Mouse (Mus musculus): ENCODE results near the gene Olfr78. TPM values are rescaled to one million over a fixed set of nuclear protein-coding genes. Genes with fewer than 3 reads are reported as not detected.

Olfr78 gene
- total RNA-seq (2023), result not detected

GRCm38 (mm10) chr7:102759266-102759665, at the start of gene Olfr78, which contains the start of gene Olfr560:
Gene Olfr78, minus strand, starts transcription at chr7:102759471.
Gene Olfr560, minus strand, starts transcription at chr7:102759366.

DNA sequence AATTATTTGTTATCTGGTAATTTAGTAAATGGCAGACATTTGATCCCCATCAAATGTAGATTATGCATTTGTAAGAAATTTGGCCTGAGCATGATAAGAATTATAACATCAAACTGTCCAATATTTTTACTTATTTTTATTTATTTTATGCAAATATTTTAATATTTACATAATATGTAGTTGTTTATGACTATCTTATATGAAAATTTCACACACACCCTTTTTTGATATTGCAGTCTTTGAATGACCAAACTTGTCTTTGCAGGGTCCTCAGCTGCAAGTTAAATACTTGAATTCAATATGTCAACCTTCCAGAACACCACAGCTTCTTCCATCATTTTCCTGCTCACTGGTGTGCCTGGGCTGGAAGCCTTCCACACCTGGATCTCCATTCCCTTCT, 43.9 kb upstream of the Olfr78 start, which contains the start of gene Olfr564:
Gene Olfr564 (plus strand): TSS at position 301 of the 400 bp plus-strand sequence.

GRCm38 (mm10) chr7:102770921-102771320, 11.7 kb upstream of the Olfr78 start, which contains the start of gene Olfr561:
Gene Olfr561, plus strand, starts transcription at chr7:102771221.

GRCm38 (mm10) chr7:102727391-102727790, 31.9 kb downstream of the Olfr78 start, which contains the start of gene Olfr559:
Gene Olfr559, minus strand, starts transcription at chr7:102727491.

GRCm38 (mm10) chr7:102718970-102719369, 40.3 kb downstream of the Olfr78 start, which contains the start of gene Olfr33:
Gene Olfr33, minus strand, starts transcription at chr7:102719070.

DNA sequence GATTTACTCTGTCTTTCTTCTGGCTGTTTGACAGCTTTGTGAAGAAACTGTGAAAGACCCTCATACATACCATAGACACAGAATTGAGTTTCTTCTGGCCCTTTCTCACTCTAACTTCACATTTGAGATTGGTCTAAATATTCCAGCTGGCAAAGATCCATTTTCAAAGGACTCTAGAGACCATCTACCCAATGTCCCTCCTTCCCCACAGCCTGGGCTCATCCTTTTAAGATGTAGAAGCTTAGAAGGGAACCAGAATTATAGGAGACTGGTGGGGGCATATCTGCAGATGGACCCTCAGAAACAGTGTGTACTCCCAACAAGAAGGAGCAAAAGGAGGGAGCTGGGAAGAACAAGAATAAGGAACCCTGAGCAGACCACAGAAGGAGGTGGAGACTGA, 57.4 kb downstream of the Olfr78 start, which contains the start of gene Olfr558:
Gene Olfr558 (plus strand): TSS at position 301 of the 400 bp plus-strand sequence.

DNA sequence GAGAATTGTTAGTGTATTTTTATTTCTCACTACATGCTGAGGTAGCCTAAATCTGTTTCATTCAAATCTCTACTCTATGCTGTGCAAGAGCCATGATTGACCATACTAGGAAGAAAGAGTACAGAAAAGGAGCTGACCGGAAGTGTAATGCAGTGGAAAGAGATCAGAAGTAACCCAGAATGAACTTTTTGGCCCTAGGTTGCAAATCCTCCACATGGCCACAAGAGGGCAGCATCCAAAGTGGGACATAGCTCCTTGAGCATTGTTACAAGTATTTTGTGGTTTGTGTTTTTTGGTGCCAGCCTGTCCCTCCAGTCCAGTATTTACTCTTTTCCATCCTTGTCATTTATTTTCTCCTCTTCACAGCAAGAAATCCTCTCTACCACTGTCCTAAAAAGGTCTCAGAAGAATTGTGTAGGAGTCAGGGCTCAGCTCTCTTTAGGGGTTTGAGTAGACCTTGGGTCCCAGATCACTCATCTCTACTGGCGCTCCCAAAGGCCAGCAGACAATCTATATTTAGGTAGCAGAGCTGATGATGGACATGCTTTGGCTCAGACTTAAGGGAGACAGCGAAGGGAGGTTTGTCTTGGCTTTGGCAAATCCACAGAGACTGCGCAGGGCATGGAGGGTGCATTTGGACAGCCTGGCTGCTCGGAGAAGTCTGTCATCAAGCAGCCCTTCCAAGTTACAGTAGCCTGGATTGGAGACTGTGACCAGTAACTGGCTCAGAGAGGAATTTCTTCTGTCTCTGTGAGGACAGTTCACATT, 63.7 kb downstream of the Olfr78 start, which contains the start of gene Olfr557:
Gene Olfr557 (plus strand): TSS at position 553 of the 768 bp plus-strand sequence.

Other genes with a start within 250 kb of the Olfr78 start
- gene Olfr547, start 224.7 kb downstream of the Olfr78 start, total RNA-seq (2023), result not detected
- gene Olfr548-ps1, start 218.6 kb downstream of the Olfr78 start, total RNA-seq (2023), result not detected
- gene Olfr549, start 209.6 kb downstream of the Olfr78 start, total RNA-seq (2023), result not detected
- 43.3 TPM for gene Trim21, start 194.0 kb downstream of the Olfr78 start, total RNA-seq (2023)
- gene Olfr550, start 188.0 kb downstream of the Olfr78 start, total RNA-seq (2023), result not detected
- not detected for gene Olfr551, start 167.6 kb downstream of the Olfr78 start, total RNA-seq (2023)
- not detected for gene Olfr552, start 161.7 kb downstream of the Olfr78 start, total RNA-seq (2023)
- gene Olfr553, start 141.3 kb downstream of the Olfr78 start, total RNA-seq (2023), result not detected
- gene Olfr554, start 121.0 kb downstream of the Olfr78 start, total RNA-seq (2023), result not detected
- gene Olfr555, start 100.6 kb downstream of the Olfr78 start, total RNA-seq (2023), result not detected
- gene Olfr556, start 94.6 kb downstream of the Olfr78 start, total RNA-seq (2023), result not detected
- 14.1 TPM for gene Trim68, start 72.1 kb downstream of the Olfr78 start, total RNA-seq (2023)
- not detected for gene Olfr557, start 63.6 kb downstream of the Olfr78 start, total RNA-seq (2023)
- not detected for gene Olfr558, start 57.3 kb downstream of the Olfr78 start, total RNA-seq (2023)
- not detected for gene Olfr33, start 40.4 kb downstream of the Olfr78 start, total RNA-seq (2023)
- gene Olfr559, start 32.0 kb downstream of the Olfr78 start, total RNA-seq (2023), result not detected
- gene Olfr560, start 105 bp downstream of the Olfr78 start, total RNA-seq (2023), result not detected
- gene Olfr561, start 11.8 kb upstream of the Olfr78 start, total RNA-seq (2023), result not detected
- gene Olfr564, start 44.0 kb upstream of the Olfr78 start, total RNA-seq (2023), result not detected
- not detected for gene Olfr566, start 99.3 kb upstream of the Olfr78 start, total RNA-seq (2023)
- gene Olfr568, start 117.7 kb upstream of the Olfr78 start, total RNA-seq (2023), result not detected
- not detected for gene Olfr569, start 131.4 kb upstream of the Olfr78 start, total RNA-seq (2023)
- gene Olfr570, start 135.1 kb upstream of the Olfr78 start, total RNA-seq (2023), result not detected
- not detected for gene Olfr571, start 158.1 kb upstream of the Olfr78 start, total RNA-seq (2023)
- not detected for gene Olfr572, start 164.9 kb upstream of the Olfr78 start, total RNA-seq (2023)
- not detected for gene Olfr573-ps1, start 183.1 kb upstream of the Olfr78 start, total RNA-seq (2023)
- gene Olfr574, start 189.0 kb upstream of the Olfr78 start, total RNA-seq (2023), result not detected
- gene Olfr575, start 199.3 kb upstream of the Olfr78 start, total RNA-seq (2023), result not detected
- not detected for gene Olfr576, start 203.2 kb upstream of the Olfr78 start, total RNA-seq (2023)
- gene Olfr577, start 216.5 kb upstream of the Olfr78 start, total RNA-seq (2023), result not detected
- gene Olfr578, start 229.9 kb upstream of the Olfr78 start, total RNA-seq (2023), result not detected